Mouse (Mus musculus): ENCODE results near the gene Rdh19. TPM values are rescaled to one million over a fixed set of nuclear protein-coding genes. Genes with fewer than 3 reads are reported as not detected.
"Not testable (repeated sequence)": the region's sequence is repeated elsewhere in the genome, so short reads cannot be mapped to it uniquely, and the experiment has no call there.

Rdh19 gene
- polyA plus RNA-seq, 1 experiment from 2014 or later, result not detected

DNA sequence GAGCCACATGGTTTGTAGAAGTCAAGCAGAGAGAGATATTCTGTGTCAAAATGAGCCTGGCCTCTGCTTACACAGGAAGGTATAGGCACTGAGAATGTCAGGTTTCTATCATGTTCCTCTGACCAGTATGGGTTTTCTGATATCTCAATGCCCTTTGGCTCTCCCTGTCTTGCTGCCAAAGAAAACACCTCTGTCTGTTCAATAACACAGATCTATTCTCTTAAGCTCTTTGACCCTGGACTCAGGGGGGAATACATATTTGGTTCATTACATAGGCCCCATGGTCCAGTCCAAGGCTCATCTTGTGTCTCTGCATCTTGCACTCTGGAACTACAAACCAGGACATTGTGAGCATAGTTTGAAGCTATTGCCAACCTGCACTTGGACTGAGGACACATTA is 38.9 kb downstream of the Rdh19 start, which contains the start of gene Rdh7:
Rdh7 (minus strand) TSS at position 213 of the 400 bp plus-strand sequence.
- H3K4me3 ChIP-seq (ENCODE audit: low read depth, low read length), result no peak within 1 kb of the TSS
- no peaks in the 10 kb centered on the region for H3K36me3 ChIP-seq (ENCODE audit: control insufficient read depth, insufficient read depth, low read length)
- H3K9me3 ChIP-seq (ENCODE audit: control insufficient read depth, low read length), result no peaks in the 10 kb centered on the region
- H3K4me1 ChIP-seq (replicated peaks; ENCODE audit: control insufficient read depth, insufficient read depth, low read length), result no peaks in the 10 kb centered on the region
- H3K4me2 ChIP-seq (ENCODE audit: low read depth, low read length, severe bottlenecking), result no peak within 1 kb of the TSS
- DNase-seq (ENCODE audit: low spot score), result no peak
- H3K27ac ChIP-seq (ENCODE audit: low read depth, low read length), result no peak within 1 kb of the TSS
- no peak within 1 kb of the TSS for H3K9ac ChIP-seq (ENCODE audit: low read length)
- H3K27me3 ChIP-seq (ENCODE audit: control insufficient read depth, insufficient read depth, low read length), result no peaks in the 10 kb centered on the region
- no peak for ATAC-seq (replicated peaks; ENCODE audit: low FRiP score)

DNA sequence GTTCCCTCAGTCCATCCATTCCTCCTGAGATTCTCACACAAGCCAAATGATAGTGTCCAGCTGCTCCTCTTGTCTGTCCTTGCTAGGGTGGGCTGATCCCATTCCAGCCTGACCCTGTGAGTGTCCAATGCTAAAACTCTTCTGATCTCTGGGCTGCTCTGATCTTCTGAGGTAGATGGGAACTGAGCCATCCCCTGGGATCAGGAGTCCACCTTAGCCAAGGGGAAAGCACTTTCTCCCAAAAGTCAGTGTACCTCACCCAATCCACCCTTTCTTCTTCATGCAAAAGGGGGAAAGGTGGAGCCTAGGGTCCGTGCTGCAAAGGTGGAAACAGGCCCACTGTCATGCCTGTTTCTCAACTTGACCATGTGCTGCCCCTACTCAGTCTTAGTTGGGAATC is 41.8 kb downstream of the Rdh19 start:
- H3K36me3 ChIP-seq (ENCODE audit: control insufficient read depth, insufficient read depth, low read length), result no peaks in the 10 kb centered on the region
- H3K9me3 ChIP-seq (ENCODE audit: control insufficient read depth, low read length), result no peaks in the 10 kb centered on the region
- H3K9ac ChIP-seq (ENCODE audit: low read length), result no peak overlapping the region
- no peak overlapping the region for H3K4me2 ChIP-seq (ENCODE audit: low read depth, low read length, severe bottlenecking)
- no peak overlapping the region for H3K27ac ChIP-seq (ENCODE audit: low read depth, low read length)
- H3K4me3 ChIP-seq (ENCODE audit: low read depth, low read length), result no peak overlapping the region
- ATAC-seq (replicated peaks; ENCODE audit: low FRiP score) (no peak), DNase-seq (ENCODE audit: low spot score) (no peak)
- no peaks in the 10 kb centered on the region for H3K4me1 ChIP-seq (replicated peaks; ENCODE audit: control insufficient read depth, insufficient read depth, low read length)
- 75% methylated on average over 1 of the region's 1 CpGs for WGBS
- H3K27me3 ChIP-seq (ENCODE audit: control insufficient read depth, insufficient read depth, low read length), result no peaks in the 10 kb centered on the region

DNA sequence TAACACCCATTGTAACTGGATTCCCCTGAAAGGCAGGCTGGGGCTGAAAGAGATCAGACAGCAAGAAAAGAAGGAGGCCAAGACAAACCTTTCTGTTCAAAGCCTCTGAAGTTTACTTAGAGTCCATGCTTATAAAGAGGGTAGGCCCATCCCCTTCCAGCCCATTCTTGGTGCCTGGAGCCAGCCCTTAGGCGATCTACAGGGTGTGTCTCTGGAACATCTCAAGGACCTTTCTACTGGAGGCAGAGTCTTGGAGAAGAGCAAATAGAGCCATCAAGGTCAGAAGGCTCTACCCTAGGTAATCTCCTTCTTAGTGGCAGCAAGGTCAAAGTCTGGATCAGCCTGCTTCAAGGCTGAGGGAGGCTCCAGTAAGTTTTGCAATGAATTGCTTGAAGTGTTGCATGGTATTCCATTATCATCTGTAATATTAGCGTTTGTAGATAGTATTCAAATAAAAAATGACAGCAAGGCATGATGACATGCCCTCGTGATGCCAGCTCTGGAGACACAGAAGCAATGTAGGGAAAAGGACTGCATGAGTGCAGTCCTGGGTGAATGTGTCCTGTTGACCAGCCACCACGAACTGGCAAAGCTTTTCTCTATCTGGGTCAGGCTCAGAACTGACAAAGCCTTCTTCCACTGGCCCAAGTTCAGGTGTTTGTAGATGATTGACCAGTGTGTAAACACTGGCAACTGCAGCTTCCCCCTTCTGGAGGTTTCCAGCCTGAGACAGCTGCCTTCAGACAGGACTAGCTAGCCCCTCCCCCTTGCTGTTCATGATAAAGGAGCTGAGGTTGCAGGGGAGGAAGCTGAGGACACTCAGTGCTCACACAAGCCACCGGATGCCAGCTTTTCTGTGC is 43.7 kb downstream of the Rdh19 start:
- DNase-seq (ENCODE audit: low spot score); ATAC-seq (replicated peaks; ENCODE audit: low FRiP score): not testable (repeated sequence)
- WGBS, result 69% methylated on average over 5 of the region's 5 CpGs

DNA sequence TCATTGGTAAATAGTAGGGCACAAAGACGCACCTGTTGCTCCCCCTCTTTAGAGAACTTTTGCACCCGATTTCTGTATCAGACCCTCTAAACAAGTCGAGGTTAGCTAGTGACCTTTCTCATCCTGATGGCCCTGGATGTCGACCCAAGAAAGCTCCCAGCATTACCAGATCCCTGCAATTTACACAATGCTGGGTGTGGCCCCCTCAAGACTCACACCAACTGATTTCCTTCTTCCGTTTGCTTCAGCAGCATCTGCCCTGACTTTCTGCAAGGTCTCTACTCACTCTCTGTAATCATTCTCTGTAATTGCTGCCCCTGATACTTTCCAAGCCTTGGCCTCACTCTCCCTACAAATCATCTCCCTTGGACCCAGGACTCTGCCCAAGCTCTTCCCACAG is 47.0 kb downstream of the Rdh19 start:
- WGBS, result 69% methylated on average over 5 of the region's 5 CpGs
- DNase-seq (ENCODE audit: low spot score), result no peak
- Histone ChIP-seq H3K9ac (ENCODE audit: low read length) (no peak overlapping the region), H3K4me3 (ENCODE audit: low read depth, low read length) (no peak overlapping the region), H3K4me2 (ENCODE audit: low read depth, low read length, severe bottlenecking) (no peak overlapping the region), H3K27ac (ENCODE audit: low read depth, low read length) (no peak overlapping the region), H3K9me3 (ENCODE audit: control insufficient read depth, low read length) (no peaks in the 10 kb centered on the region), H3K36me3 (ENCODE audit: control insufficient read depth, insufficient read depth, low read length) (no peaks in the 10 kb centered on the region), H3K4me1 (replicated peaks; ENCODE audit: control insufficient read depth, insufficient read depth, low read length) (no peaks in the 10 kb centered on the region), H3K27me3 (ENCODE audit: control insufficient read depth, insufficient read depth, low read length) (no peaks in the 10 kb centered on the region)
- no peak for ATAC-seq (replicated peaks; ENCODE audit: low FRiP score)

More for the DNA sequence above, 43.7 kb downstream of the Rdh19 start:
- not testable (repeated sequence) for H3K27me3 ChIP-seq (ENCODE audit: control insufficient read depth, insufficient read depth, low read length); H3K4me3 ChIP-seq (ENCODE audit: low read depth, low read length); H3K4me1 ChIP-seq (replicated peaks; ENCODE audit: control insufficient read depth, insufficient read depth, low read length); H3K36me3 ChIP-seq (ENCODE audit: control insufficient read depth, insufficient read depth, low read length); H3K9ac ChIP-seq (ENCODE audit: low read length); H3K27ac ChIP-seq (ENCODE audit: low read depth, low read length); H3K9me3 ChIP-seq (ENCODE audit: control insufficient read depth, low read length); H3K4me2 ChIP-seq (ENCODE audit: low read depth, low read length, severe bottlenecking)

DNA sequence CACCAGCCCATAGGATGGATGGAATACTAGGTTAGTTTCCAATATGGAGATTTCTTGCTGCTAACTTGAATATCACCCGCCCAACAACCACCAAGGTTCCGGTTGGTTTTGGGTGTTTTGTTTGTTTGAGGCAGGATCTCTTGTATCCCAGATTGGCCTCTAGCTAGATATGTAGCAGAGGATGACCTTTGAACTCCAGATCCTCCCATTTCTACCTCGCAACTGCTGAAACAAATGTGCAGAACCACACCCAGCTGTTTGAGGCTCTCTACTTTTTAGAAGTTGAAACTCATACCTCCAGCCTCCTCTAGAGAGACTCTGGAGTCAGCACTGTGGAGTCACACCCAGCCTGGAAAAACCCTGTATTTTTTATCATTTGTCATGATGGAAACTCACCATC is 47.8 kb downstream of the Rdh19 start:
- no peak for DNase-seq (ENCODE audit: low spot score)
- no peak overlapping the region for H3K4me2 ChIP-seq (ENCODE audit: low read depth, low read length, severe bottlenecking)
- no peak overlapping the region for H3K4me3 ChIP-seq (ENCODE audit: low read depth, low read length)
- no peak overlapping the region for H3K9ac ChIP-seq (ENCODE audit: low read length)
- H3K36me3 ChIP-seq (ENCODE audit: control insufficient read depth, insufficient read depth, low read length), result no peaks in the 10 kb centered on the region
- no peak overlapping the region for H3K27ac ChIP-seq (ENCODE audit: low read depth, low read length)
- no peaks in the 10 kb centered on the region for H3K27me3 ChIP-seq (ENCODE audit: control insufficient read depth, insufficient read depth, low read length)
- WGBS, result 93% methylated on average over 3 of the region's 3 CpGs
- H3K4me1 ChIP-seq (replicated peaks; ENCODE audit: control insufficient read depth, insufficient read depth, low read length), result no peaks in the 10 kb centered on the region
- no peak for ATAC-seq (replicated peaks; ENCODE audit: low FRiP score)
- H3K9me3 ChIP-seq (ENCODE audit: control insufficient read depth, low read length), result no peaks in the 10 kb centered on the region

DNA sequence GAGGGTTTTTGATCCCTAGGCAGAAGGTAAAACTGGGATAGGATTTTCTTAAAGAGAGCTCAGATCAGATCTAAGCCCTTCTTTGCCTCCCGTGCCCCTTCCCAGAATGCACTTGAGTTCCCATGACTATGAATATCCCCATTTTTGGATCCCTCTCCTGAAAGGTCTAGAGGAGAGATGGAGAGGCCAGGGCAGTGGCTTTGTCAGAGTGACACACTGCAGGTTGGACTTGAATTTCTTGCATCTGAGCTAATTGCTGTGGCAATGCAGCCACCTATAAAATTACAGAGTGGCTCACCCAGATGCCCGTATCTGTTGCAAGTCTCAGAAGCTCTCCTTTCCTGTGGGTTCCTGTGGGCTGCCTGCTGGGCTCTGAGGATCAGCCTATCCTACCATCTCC is 48.5 kb downstream of the Rdh19 start, which contains the start of gene Sdr9c7:
Sdr9c7 (plus strand) TSS at position 301 of the 400 bp plus-strand sequence.
- H3K9me3 ChIP-seq (ENCODE audit: control insufficient read depth, low read length), result no peaks in the 10 kb centered on the region
- WGBS, result 92% methylated on average over 2 of the region's 2 CpGs
- H3K36me3 ChIP-seq (ENCODE audit: control insufficient read depth, insufficient read depth, low read length), result no peaks in the 10 kb centered on the region
- ATAC-seq (replicated peaks; ENCODE audit: low FRiP score) (no peak), DNase-seq (ENCODE audit: low spot score) (no peak)
- no peaks in the 10 kb centered on the region for H3K4me1 ChIP-seq (replicated peaks; ENCODE audit: control insufficient read depth, insufficient read depth, low read length)
- no peak within 1 kb of the TSS for H3K9ac ChIP-seq (ENCODE audit: low read length)
- H3K4me2 ChIP-seq (ENCODE audit: low read depth, low read length, severe bottlenecking), result no peak within 1 kb of the TSS
- H3K4me3 ChIP-seq (ENCODE audit: low read depth, low read length), result no peak within 1 kb of the TSS
- no peaks in the 10 kb centered on the region for H3K27me3 ChIP-seq (ENCODE audit: control insufficient read depth, insufficient read depth, low read length)
- H3K27ac ChIP-seq (ENCODE audit: low read depth, low read length), result no peak within 1 kb of the TSS

DNA sequence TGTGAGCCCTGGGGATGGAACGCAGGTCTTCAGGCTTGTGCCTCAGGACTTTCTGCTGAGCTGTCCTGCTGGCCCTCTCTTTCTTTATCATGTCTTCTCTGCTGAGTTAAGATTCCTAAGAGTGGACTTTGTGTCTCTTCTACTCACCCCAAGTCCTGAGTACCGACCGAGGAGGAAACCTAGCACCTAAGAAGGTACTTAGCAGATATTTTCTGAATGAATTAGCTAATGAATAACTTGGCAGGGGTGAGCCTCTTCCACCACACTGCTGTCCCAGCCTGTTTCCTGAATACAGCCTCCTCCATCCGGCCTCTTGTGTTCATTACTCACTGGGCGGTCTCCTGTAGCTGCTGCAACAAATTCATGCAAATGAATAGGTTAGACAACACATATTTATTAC is 50.1 kb downstream of the Rdh19 start:
- 81% methylated on average over 5 of the region's 5 CpGs for WGBS
- H3K9me3 ChIP-seq (ENCODE audit: control insufficient read depth, low read length), result no peaks in the 10 kb centered on the region
- no peak for DNase-seq (ENCODE audit: low spot score)
- no peak for ATAC-seq (replicated peaks; ENCODE audit: low FRiP score)
- H3K4me1 ChIP-seq (replicated peaks; ENCODE audit: control insufficient read depth, insufficient read depth, low read length), result no peaks in the 10 kb centered on the region
- H3K4me2 ChIP-seq (ENCODE audit: low read depth, low read length, severe bottlenecking), result no peak overlapping the region
- H3K36me3 ChIP-seq (ENCODE audit: control insufficient read depth, insufficient read depth, low read length), result no peaks in the 10 kb centered on the region
- no peaks in the 10 kb centered on the region for H3K27me3 ChIP-seq (ENCODE audit: control insufficient read depth, insufficient read depth, low read length)
- no peak overlapping the region for H3K9ac ChIP-seq (ENCODE audit: low read length)
- H3K27ac ChIP-seq (ENCODE audit: low read depth, low read length), result no peak overlapping the region
- H3K4me3 ChIP-seq (ENCODE audit: low read depth, low read length), result no peak overlapping the region

DNA sequence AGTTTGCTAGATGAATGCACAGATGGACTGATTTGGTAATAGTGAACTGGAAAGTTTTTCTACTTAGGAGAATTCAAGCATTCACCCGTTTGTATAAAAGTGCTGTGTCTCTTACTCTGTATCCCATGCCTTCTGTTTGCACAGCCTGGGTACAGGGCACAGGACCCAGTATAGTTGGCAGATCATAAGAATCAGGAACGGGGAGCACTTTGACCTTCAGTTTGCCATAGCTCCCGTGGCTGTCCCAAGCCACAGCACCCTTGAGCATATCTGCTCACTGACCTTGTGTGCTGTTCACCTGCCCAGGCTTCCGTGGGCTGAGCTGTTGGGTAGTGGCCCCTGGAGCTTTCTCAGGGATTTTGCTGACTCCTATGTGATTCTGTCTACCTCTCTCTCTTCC is 52.0 kb downstream of the Rdh19 start:
- Histone ChIP-seq H3K27me3 (ENCODE audit: control insufficient read depth, insufficient read depth, low read length) (no peaks in the 10 kb centered on the region), H3K4me3 (ENCODE audit: low read depth, low read length) (no peak overlapping the region), H3K27ac (ENCODE audit: low read depth, low read length) (no peak overlapping the region), H3K4me2 (ENCODE audit: low read depth, low read length, severe bottlenecking) (no peak overlapping the region), H3K36me3 (ENCODE audit: control insufficient read depth, insufficient read depth, low read length) (no peaks in the 10 kb centered on the region), H3K9me3 (ENCODE audit: control insufficient read depth, low read length) (no peaks in the 10 kb centered on the region), H3K4me1 (replicated peaks; ENCODE audit: control insufficient read depth, insufficient read depth, low read length) (no peaks in the 10 kb centered on the region), H3K9ac (ENCODE audit: low read length) (no peak overlapping the region)
- DNase-seq (ENCODE audit: low spot score) (no peak), ATAC-seq (replicated peaks; ENCODE audit: low FRiP score) (no peak)
- 75% methylated on average over 4 of the region's 4 CpGs for WGBS

DNA sequence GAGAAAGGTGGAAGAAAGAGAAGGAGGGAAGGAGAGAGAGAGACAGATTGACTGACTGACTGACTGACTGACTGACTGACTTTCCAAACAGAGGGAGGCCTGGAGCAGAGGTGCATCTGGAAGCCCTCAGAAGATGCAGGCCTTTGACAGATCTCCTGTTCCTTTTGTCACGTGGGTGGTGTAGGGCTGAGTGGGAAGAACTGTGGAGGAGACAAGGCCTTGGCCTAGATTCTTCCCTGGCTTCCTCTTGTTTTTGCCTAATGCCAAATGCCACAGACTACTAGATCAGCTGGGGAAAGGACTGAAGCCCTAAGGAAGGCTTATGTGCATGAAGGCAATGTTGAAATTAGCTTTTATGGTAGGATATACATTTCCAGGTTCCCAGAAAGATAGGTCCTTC is 53.4 kb downstream of the Rdh19 start:
- WGBS, result 67% methylated on average over 1 of the region's 1 CpGs

More for the DNA sequence above, 53.4 kb downstream of the Rdh19 start:
- Histone ChIP-seq H3K27ac (ENCODE audit: low read depth, low read length) (no peak overlapping the region), H3K27me3 (ENCODE audit: control insufficient read depth, insufficient read depth, low read length) (no peaks in the 10 kb centered on the region), H3K36me3 (ENCODE audit: control insufficient read depth, insufficient read depth, low read length) (no peaks in the 10 kb centered on the region), H3K9me3 (ENCODE audit: control insufficient read depth, low read length) (no peaks in the 10 kb centered on the region), H3K4me3 (ENCODE audit: low read depth, low read length) (no peak overlapping the region), H3K4me2 (ENCODE audit: low read depth, low read length, severe bottlenecking) (no peak overlapping the region), H3K9ac (ENCODE audit: low read length) (no peak overlapping the region), H3K4me1 (replicated peaks; ENCODE audit: control insufficient read depth, insufficient read depth, low read length) (no peaks in the 10 kb centered on the region)
- DNase-seq (ENCODE audit: low spot score) (no peak), ATAC-seq (replicated peaks; ENCODE audit: low FRiP score) (no peak)
